Mouse (Mus musculus): ENCODE data around the gene Rhof. TPM values are rescaled to one million over a fixed set of nuclear protein-coding genes. Genes with fewer than 3 reads are reported as not detected.

The Rhof gene
- polyA plus RNA-seq, 1 experiment from 2014 or later = 2.8 TPM

DNA sequence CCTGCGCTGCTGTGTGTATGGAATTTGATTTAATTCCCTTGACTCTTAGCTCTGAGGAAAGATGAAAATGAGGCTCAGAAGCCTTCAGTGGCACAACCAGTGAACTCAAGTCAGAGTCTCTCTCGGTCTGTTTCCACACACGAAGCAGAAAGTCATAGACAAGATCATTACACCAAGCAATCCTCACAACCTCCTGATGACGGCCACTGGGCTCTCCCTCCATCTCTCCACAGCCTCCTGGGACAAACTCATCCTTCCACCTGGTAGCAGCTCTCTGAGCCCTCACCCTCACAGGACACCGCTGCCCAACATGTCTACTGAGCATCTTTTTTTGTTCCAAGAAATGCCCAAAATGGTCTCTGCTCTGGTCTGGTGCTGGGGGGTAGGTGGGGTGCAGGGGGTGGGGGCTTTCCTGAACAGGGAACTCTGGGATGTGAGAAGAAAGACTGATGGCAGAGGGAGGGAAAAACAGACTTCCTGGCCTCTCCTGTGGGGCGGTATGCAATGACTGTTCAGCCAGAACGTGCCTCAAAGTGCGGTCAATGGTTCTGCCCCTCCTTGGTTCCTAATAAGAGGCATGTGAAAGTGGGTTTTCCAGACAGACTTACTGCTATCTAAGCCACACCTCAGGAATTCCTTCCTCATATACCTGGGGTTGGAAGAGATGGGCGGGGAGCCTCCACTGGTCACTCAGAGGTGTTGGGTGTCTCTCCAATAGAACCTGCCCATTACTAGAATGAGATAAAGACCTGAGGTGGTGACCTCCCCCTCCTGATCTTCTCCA is 2.3 kb downstream of the Rhof start:
- 89% methylated on average over 9 of the region's 9 CpGs for WGBS
- Histone ChIP-seq H3K9ac (no peak overlapping the region), H3K4me2 (replicated peaks) (no peak overlapping the region), H3K9me3 (replicated peaks) (no peaks in the 10 kb centered on the region), H3K36me3 (peaks cover 52% of the 10 kb centered on the region), H3K27me3 (no peaks in the 10 kb centered on the region), H3K27ac (no peak overlapping the region), H3K4me1 (peaks cover 44% of the 10 kb centered on the region), H3K4me3 (no peak overlapping the region)
- ATAC-seq (ENCODE audit: low FRiP score) = no peak

DNA sequence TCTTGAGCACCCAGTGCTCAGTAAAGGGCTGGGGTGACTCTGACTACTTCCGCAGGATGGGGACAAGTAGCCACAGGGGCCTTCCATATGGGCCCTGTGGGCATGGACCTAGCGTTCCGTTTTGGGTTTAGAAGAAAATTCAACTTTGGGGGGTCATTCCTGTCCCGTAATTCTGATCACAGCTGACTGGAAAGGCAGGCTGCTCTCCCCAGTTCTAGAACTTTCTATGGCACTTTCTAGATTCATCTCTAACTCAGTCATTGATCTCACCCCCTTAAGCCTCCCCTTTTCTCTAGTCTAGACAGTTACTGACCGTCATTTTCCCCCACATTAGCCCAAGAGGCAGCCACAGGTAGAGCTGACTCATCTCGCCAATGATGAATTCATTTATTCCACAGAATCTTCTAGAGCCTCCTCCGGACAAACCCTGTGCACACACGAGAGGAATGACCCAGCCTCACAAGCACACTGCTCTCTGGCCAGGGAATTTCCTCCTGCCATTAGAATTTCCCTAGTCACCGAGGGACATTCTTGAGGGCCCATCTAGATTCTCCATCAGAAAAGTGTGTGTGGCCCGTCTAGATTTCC is 3.2 kb downstream of the Rhof start:
- H3K4me3 ChIP-seq = no peak overlapping the region
- no peak overlapping the region for H3K9ac ChIP-seq
- no peak for ATAC-seq (ENCODE audit: low FRiP score)
- H3K27ac ChIP-seq = no peak overlapping the region
- no peaks in the 10 kb centered on the region for H3K27me3 ChIP-seq
- H3K4me1 ChIP-seq = peaks cover 35% of the 10 kb centered on the region
- no peak overlapping the region for H3K4me2 ChIP-seq (replicated peaks)
- peaks cover 51% of the 10 kb centered on the region for H3K36me3 ChIP-seq
- 86% methylated on average over 10 of the region's 10 CpGs for WGBS
- H3K9me3 ChIP-seq (replicated peaks) = no peaks in the 10 kb centered on the region

GRCm38 (mm10) chr5:123128426-123129169 is 3.9 kb downstream of the Rhof start:
- peaks cover 53% of the 10 kb centered on the region for H3K36me3 ChIP-seq
- no peak for ATAC-seq (ENCODE audit: low FRiP score)
- H3K4me1 ChIP-seq = peaks cover 28% of the 10 kb centered on the region
- H3K9ac ChIP-seq = no peak overlapping the region
- no peak overlapping the region for H3K27ac ChIP-seq
- no peak overlapping the region for H3K4me3 ChIP-seq
- WGBS = 62% methylated on average over 10 of the region's 10 CpGs
- no peaks in the 10 kb centered on the region for H3K27me3 ChIP-seq
- H3K9me3 ChIP-seq (replicated peaks) = no peaks in the 10 kb centered on the region
- H3K4me2 ChIP-seq (replicated peaks) = no peak overlapping the region

- H3K4me1 ChIP-seq = peaks cover 12% of the 10 kb centered on the region
- H3K27ac ChIP-seq = no peak overlapping the region
- no peak overlapping the region for H3K4me3 ChIP-seq
- no peaks in the 10 kb centered on the region for H3K27me3 ChIP-seq
- 87% methylated on average over 6 of the region's 6 CpGs for WGBS
- H3K9ac ChIP-seq = no peak overlapping the region
- ATAC-seq (ENCODE audit: low FRiP score) = no peak
- H3K4me2 ChIP-seq (replicated peaks) = no peak overlapping the region
- H3K9me3 ChIP-seq (replicated peaks) = 0 out of 2 replicates have a peak, but pooled peaks cover 4% of the 10 kb centered on the region
- H3K36me3 ChIP-seq = peaks cover 63% of the 10 kb centered on the region
These were observed 5.5 kb downstream of the Rhof start for GRCm38 (mm10) chr5:123127031-123127430.

GRCm38 (mm10) chr5:123125638-123126406 is 6.7 kb downstream of the Rhof start:
- Histone ChIP-seq H3K9me3 (replicated peaks) (0 out of 2 replicates have a peak, but pooled peaks cover 4% of the 10 kb centered on the region), H3K4me1 (peaks cover 9% of the 10 kb centered on the region), H3K4me3 (no peak overlapping the region), H3K27ac (no peak overlapping the region), H3K9ac (no peak overlapping the region), H3K4me2 (replicated peaks) (no peak overlapping the region), H3K27me3 (no peaks in the 10 kb centered on the region), H3K36me3 (peaks cover 63% of the 10 kb centered on the region)
- no peak for ATAC-seq (ENCODE audit: low FRiP score)
- 83% methylated on average over 18 of the region's 18 CpGs for WGBS

DNA sequence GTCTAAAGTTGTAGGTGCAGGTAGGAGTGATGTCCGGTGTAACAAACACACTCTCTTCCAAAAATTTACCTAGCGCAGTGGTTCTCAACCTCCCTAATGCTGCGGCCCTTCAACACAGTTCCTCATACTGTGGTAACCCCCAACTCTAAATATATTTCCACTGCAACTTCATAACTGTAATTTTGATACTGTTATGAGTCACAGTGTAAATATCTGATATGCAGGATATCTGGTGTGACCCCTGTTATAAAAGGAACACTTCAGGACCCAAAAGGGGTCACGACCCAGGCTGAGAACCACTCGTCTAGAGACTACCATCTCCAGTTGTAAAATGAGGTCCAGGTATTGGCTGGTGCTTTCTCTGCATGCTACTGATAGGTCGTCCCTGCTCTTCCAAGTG is 7.4 kb downstream of the Rhof start:
- WGBS = 85% methylated on average over 6 of the region's 6 CpGs
- H3K9me3 ChIP-seq (replicated peaks) = 0 out of 2 replicates have a peak, but pooled peaks cover 4% of the 10 kb centered on the region
- peaks cover 15% of the 10 kb centered on the region for H3K4me1 ChIP-seq
- no peak overlapping the region for H3K27ac ChIP-seq
- H3K4me2 ChIP-seq (replicated peaks) = no peak overlapping the region
- peaks cover 59% of the 10 kb centered on the region for H3K36me3 ChIP-seq
- ATAC-seq (ENCODE audit: low FRiP score) = no peak
- no peak overlapping the region for H3K4me3 ChIP-seq
- H3K9ac ChIP-seq = no peak overlapping the region
- H3K27me3 ChIP-seq = no peaks in the 10 kb centered on the region

DNA sequence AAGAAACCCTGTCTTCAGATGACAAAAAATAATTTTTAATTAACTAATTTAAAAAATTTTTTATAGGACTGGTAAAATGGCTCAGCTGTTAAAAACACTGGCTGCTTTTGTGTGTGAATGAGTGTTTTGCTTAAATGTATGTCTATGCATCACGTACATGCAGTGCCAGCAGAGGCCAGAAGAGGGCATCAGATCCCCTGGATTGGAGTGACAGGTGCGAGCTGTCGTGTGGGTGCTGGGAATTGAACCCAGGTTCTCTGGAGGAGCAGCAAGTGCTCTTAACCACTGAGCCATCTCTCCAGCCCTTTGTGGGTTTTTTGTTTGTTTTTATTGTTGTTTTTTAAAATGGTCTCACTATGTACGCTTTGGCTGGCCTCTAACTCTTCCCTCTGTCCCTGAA is 10.3 kb downstream of the Rhof start:
- Histone ChIP-seq H3K4me2 (replicated peaks) (no peak overlapping the region), H3K27ac (no peak overlapping the region), H3K4me3 (no peak overlapping the region), H3K27me3 (no peaks in the 10 kb centered on the region), H3K36me3 (peaks cover 39% of the 10 kb centered on the region), H3K9me3 (replicated peaks) (0 out of 2 replicates have a peak, but pooled peaks cover 4% of the 10 kb centered on the region), H3K9ac (no peak overlapping the region), H3K4me1 (peaks cover 9% of the 10 kb centered on the region)
- 83% methylated on average over 4 of the region's 4 CpGs for WGBS
- ATAC-seq (ENCODE audit: low FRiP score) = no peak

- Histone ChIP-seq H3K27ac (no peak overlapping the region), H3K9ac (no peak overlapping the region), H3K27me3 (no peaks in the 10 kb centered on the region), H3K9me3 (replicated peaks) (0 out of 2 replicates have a peak, but pooled peaks cover 4% of the 10 kb centered on the region), H3K4me1 (peaks cover 9% of the 10 kb centered on the region), H3K4me2 (replicated peaks) (no peak overlapping the region), H3K4me3 (no peak overlapping the region), H3K36me3 (peaks cover 26% of the 10 kb centered on the region)
- WGBS = 51% methylated on average over 7 of the region's 7 CpGs
- ATAC-seq (ENCODE audit: low FRiP score) = no peak
These were observed 11.8 kb downstream of the Rhof start for GRCm38 (mm10) chr5:123120624-123121215.

- H3K4me2 ChIP-seq (replicated peaks) = no peak overlapping the region
- peaks cover 16% of the 10 kb centered on the region; the same call in 1 of the 2 replicates for H3K36me3 ChIP-seq
- H3K4me1 ChIP-seq = peaks cover 15% of the 10 kb centered on the region
- H3K9ac ChIP-seq = no peak overlapping the region
- ATAC-seq (ENCODE audit: low FRiP score) = no peak
- WGBS = 81% methylated on average over 10 of the region's 10 CpGs
- no peak overlapping the region for H3K4me3 ChIP-seq
- no peak overlapping the region for H3K27ac ChIP-seq
- H3K9me3 ChIP-seq (replicated peaks) = 0 out of 2 replicates have a peak, but pooled peaks cover 4% of the 10 kb centered on the region
- no peaks in the 10 kb centered on the region for H3K27me3 ChIP-seq
These were observed 13.7 kb downstream of the Rhof start for GRCm38 (mm10) chr5:123118826-123119225.

- Histone ChIP-seq H3K27ac (no peak overlapping the region), H3K4me2 (replicated peaks) (no peak overlapping the region), H3K4me3 (no peak overlapping the region), H3K9ac (no peak overlapping the region), H3K4me1 (peaks cover 15% of the 10 kb centered on the region), H3K27me3 (no peaks in the 10 kb centered on the region), H3K9me3 (replicated peaks) (0 out of 2 replicates have a peak, but pooled peaks cover 4% of the 10 kb centered on the region), H3K36me3 (0 out of 2 replicates have a peak, but pooled peaks cover 6% of the 10 kb centered on the region)
- 82% methylated on average over 8 of the region's 8 CpGs for WGBS
- no peak for ATAC-seq (ENCODE audit: low FRiP score)
These were observed 14.7 kb downstream of the Rhof start for GRCm38 (mm10) chr5:123117773-123118172.

DNA sequence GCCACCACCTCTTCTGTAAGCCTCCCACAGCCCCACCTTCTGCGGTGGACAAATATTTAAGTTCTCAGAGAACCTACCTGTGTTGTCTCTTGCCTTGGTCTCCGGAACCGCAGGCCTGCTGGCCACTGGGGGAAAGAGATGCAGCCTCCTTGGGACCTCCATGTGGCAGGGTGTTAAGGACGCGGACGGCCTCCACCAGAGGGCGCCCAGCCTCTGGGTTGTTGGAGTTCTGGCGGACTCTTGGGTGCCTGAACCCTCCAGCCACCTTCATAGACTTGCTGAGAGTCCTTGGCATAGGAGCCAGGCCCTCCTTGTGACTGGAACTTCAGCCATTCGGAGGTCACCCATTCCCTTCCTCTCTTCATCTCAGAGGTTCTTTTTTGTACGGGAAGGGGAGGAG is 15.2 kb downstream of the Rhof start:
- Histone ChIP-seq H3K27ac (no peak overlapping the region), H3K36me3 (0 out of 2 replicates have a peak, but pooled peaks cover 1% of the 10 kb centered on the region), H3K4me3 (no peak overlapping the region), H3K27me3 (no peaks in the 10 kb centered on the region), H3K9me3 (replicated peaks) (0 out of 2 replicates have a peak, but pooled peaks cover 2% of the 10 kb centered on the region), H3K4me1 (peaks cover 15% of the 10 kb centered on the region), H3K4me2 (replicated peaks) (no peak overlapping the region), H3K9ac (no peak overlapping the region)
- 19% methylated on average over 10 of the region's 10 CpGs for WGBS
- ATAC-seq (ENCODE audit: low FRiP score) = no peak
